Mouse (Mus musculus): ENCODE data around the gene AF067061. TPM values are rescaled to one million over a fixed set of nuclear protein-coding genes. Genes with fewer than 3 reads are reported as not detected.

The AF067061 gene
- polyA plus RNA-seq (2014; fragmentation: Illumina TruSeq; extraction: RNeasy Lipid Tissue Mini Kit (QIAGEN cat#74804); ENCODE audit: low read depth, low replicate concordance) = not detected

GRCm38 (mm10) chr13:120262870-120263269 lies at the start of gene AF067061:
AF067061 (plus strand) TSS chr13:120263114.

GRCm38 (mm10) chr13:120215847-120216246 lies 47.1 kb upstream of the AF067061 start, which contains the start of gene Gm21762:
Gm21762 (minus strand) TSS chr13:120215947.

GRCm38 (mm10) chr13:120238811-120239210 lies 24.1 kb upstream of the AF067061 start, which contains the start of gene Gm21731:
Gm21731 (plus strand) TSS chr13:120239111.

GRCm38 (mm10) chr13:120299991-120300442 lies 37.1 kb downstream of the AF067061 start, which contains the start of gene BC147527:
BC147527 (plus strand) TSS chr13:120300392.

Other genes starting within 250 kb of the AF067061 start
- not detected for gene Gm36079, start 236.1 kb upstream of the AF067061 start, polyA plus RNA-seq (2014; fragmentation: Illumina TruSeq; extraction: RNeasy Lipid Tissue Mini Kit (QIAGEN cat#74804); ENCODE audit: low read depth, low replicate concordance)
- gene Gm21188, start 210.9 kb upstream of the AF067061 start, polyA plus RNA-seq (2014; fragmentation: Illumina TruSeq; extraction: RNeasy Lipid Tissue Mini Kit (QIAGEN cat#74804); ENCODE audit: low read depth, low replicate concordance) = 4.5 TPM
- not detected for gene Gm20767, start 122.9 kb upstream of the AF067061 start, polyA plus RNA-seq (2014; fragmentation: Illumina TruSeq; extraction: RNeasy Lipid Tissue Mini Kit (QIAGEN cat#74804); ENCODE audit: low read depth, low replicate concordance)
- gene Gm21818, start 90.7 kb upstream of the AF067061 start, polyA plus RNA-seq (2014; fragmentation: Illumina TruSeq; extraction: RNeasy Lipid Tissue Mini Kit (QIAGEN cat#74804); ENCODE audit: low read depth, low replicate concordance) = not detected
- not detected for gene Gm21762, start 47.2 kb upstream of the AF067061 start, polyA plus RNA-seq (2014; fragmentation: Illumina TruSeq; extraction: RNeasy Lipid Tissue Mini Kit (QIAGEN cat#74804); ENCODE audit: low read depth, low replicate concordance)
- not detected for gene Gm21731, start 24.0 kb upstream of the AF067061 start, polyA plus RNA-seq (2014; fragmentation: Illumina TruSeq; extraction: RNeasy Lipid Tissue Mini Kit (QIAGEN cat#74804); ENCODE audit: low read depth, low replicate concordance)
- gene BC147527, start 37.3 kb downstream of the AF067061 start, polyA plus RNA-seq (2014; fragmentation: Illumina TruSeq; extraction: RNeasy Lipid Tissue Mini Kit (QIAGEN cat#74804); ENCODE audit: low read depth, low replicate concordance) = 1.0 TPM
- not detected for gene Tcstv3, start 53.8 kb downstream of the AF067061 start, polyA plus RNA-seq (2014; fragmentation: Illumina TruSeq; extraction: RNeasy Lipid Tissue Mini Kit (QIAGEN cat#74804); ENCODE audit: low read depth, low replicate concordance)

All from sigmoid colon, adult 10 weeks (tissue).